Mouse (Mus musculus) forebrain, embryonic 14.5 days (tissue): ENCODE results near the gene Cachd1. TPM values are rescaled to one million over a fixed set of nuclear protein-coding genes. Genes with fewer than 3 reads are reported as not detected.

Experiments
- ATAC-seq: fragments of 200-750 bp; cut with Nextera tagmentation; 2 replicates; pipeline ENCODE4 v1.8.0; 2017; ENCODE audit warnings: mild to moderate bottlenecking, moderate library complexity
- DNase-seq: peaks from one replicate; pipeline ENCODE4 v3.0.0-alpha.2; 2015; ENCODE audit warnings: low spot score
- H3K27ac ChIP-seq: fragments of 300-500 bp; sonication (generic); 2 replicates; pipeline ENCODE4 v1.5.1; 2014; ENCODE audit warnings: low read depth, mild to moderate bottlenecking, control low read depth, low read length, moderate library complexity
- H3K27me3 ChIP-seq: fragments of 300-500 bp; sonication (generic); replicated peaks from 2 replicates; pipeline ENCODE4 v1.6.1; 2014; ENCODE audit warnings: low read length, control low read depth, mixed read lengths; ENCODE audit not compliant: control insufficient read depth, insufficient read depth
- H3K36me3 ChIP-seq: fragments of 300-500 bp; sonication (generic); 2 replicates; pipeline ENCODE4 v1.6.1; 2014; ENCODE audit warnings: low read length, control low read depth; ENCODE audit not compliant: control insufficient read depth, insufficient read depth
- H3K4me1 ChIP-seq: fragments of 300-500 bp; sonication (generic); 2 replicates; pipeline ENCODE4 v1.6.1; 2014; ENCODE audit warnings: antibody characterized with exemption, low read length, control low read depth; ENCODE audit not compliant: control insufficient read depth, insufficient read depth
- H3K4me2 ChIP-seq: fragments of 300-500 bp; sonication (generic); 2 replicates; pipeline ENCODE4 v1.6.1; 2014; ENCODE audit warnings: mild to moderate bottlenecking, control low read depth, low read length
- H3K4me3 ChIP-seq: fragments of 300-500 bp; sonication (generic); 2 replicates; pipeline ENCODE4 v1.5.1; 2014; ENCODE audit warnings: low read depth, low read length, control low read depth
- H3K9ac ChIP-seq: fragments of 300-500 bp; sonication (generic); 2 replicates; pipeline ENCODE4 v1.6.1; 2014; ENCODE audit warnings: mild to moderate bottlenecking, low read length, control low read depth, moderate library complexity
- H3K9me3 ChIP-seq: fragments of 300-500 bp; sonication (generic); replicated peaks from 2 replicates; pipeline ENCODE4 v1.6.1; 2016; ENCODE audit warnings: low read length, control low read depth, mixed read lengths; ENCODE audit not compliant: control insufficient read depth
- WGBS: fragments of 180-500 bp; shearing (Covaris S2); extraction: QIAGEN DNeasy Blood & Tissue Kit; methylation state at CpG from one replicate; pipeline ENCODE4 v1.1.7; 2014; 5-methylcytosine and 5-hydroxymethylcytosine counted together
- polyA plus RNA-seq: library from polyadenylated mRNA; unstranded; fragments of >200 nt; fragmentation: Nextera tagmentation; extraction: Ambion mirVana; gene quantifications from 2 replicates; pipeline ENCODE4 v1.2.1, GENCODE M21; 2014

Gene Cachd1
- polyA plus RNA-seq, 1 experiment from 2014 or later = 16.2 TPM

- no peak overlapping the region for H3K9ac ChIP-seq
- no peaks in the 10 kb centered on the region for H3K4me1 ChIP-seq
- WGBS = 87% methylated on average over 6 of the region's 6 CpGs
- no peaks in the 10 kb centered on the region for H3K27me3 ChIP-seq
- ATAC-seq = no peak
- no peak overlapping the region for H3K4me3 ChIP-seq
- no peaks in the 10 kb centered on the region for H3K36me3 ChIP-seq
- H3K27ac ChIP-seq = no peak overlapping the region
- no peak for DNase-seq
- no peaks in the 10 kb centered on the region for H3K9me3 ChIP-seq
- H3K4me2 ChIP-seq = no peak overlapping the region
Observed at GRCm38 (mm10) chr4:100758265-100758898, 18.1 kb upstream of the Cachd1 start.

GRCm38 (mm10) chr4:100759603-100760002, 16.9 kb upstream of the Cachd1 start:
- no peak overlapping the region for H3K9ac ChIP-seq
- ATAC-seq (no peak), DNase-seq (no peak)
- no peak overlapping the region for H3K4me2 ChIP-seq
- 66% methylated on average over 1 of the region's 1 CpGs for WGBS
- H3K4me3 ChIP-seq = no peak overlapping the region
- no peak overlapping the region for H3K27ac ChIP-seq
- no peaks in the 10 kb centered on the region for H3K36me3 ChIP-seq
- no peaks in the 10 kb centered on the region for H3K27me3 ChIP-seq
- no peaks in the 10 kb centered on the region for H3K4me1 ChIP-seq
- H3K9me3 ChIP-seq = no peaks in the 10 kb centered on the region

- ATAC-seq (no peak), DNase-seq (no peak)
- Histone ChIP-seq H3K9me3 (no peaks in the 10 kb centered on the region), H3K27me3 (no peaks in the 10 kb centered on the region), H3K27ac (no peak overlapping the region), H3K4me3 (no peak overlapping the region), H3K9ac (no peak overlapping the region), H3K4me2 (no peak overlapping the region), H3K36me3 (no peaks in the 10 kb centered on the region), H3K4me1 (no peaks in the 10 kb centered on the region)
- WGBS = 91% methylated on average over 5 of the region's 5 CpGs
Observed at GRCm38 (mm10) chr4:100760416-100760815, 16.1 kb upstream of the Cachd1 start.

GRCm38 (mm10) chr4:100768606-100769005, 7.9 kb upstream of the Cachd1 start:
- Histone ChIP-seq H3K9ac (no peak overlapping the region), H3K4me3 (no peak overlapping the region), H3K4me2 (no peak overlapping the region), H3K9me3 (no peaks in the 10 kb centered on the region), H3K27ac (no peak overlapping the region), H3K27me3 (no peaks in the 10 kb centered on the region), H3K4me1 (no peaks in the 10 kb centered on the region), H3K36me3 (no peaks in the 10 kb centered on the region)
- 41% methylated on average over 3 of the region's 3 CpGs for WGBS
- no peak for ATAC-seq
- DNase-seq = no peak

- no peak for DNase-seq
- peak overlapping the region; percentile 92 for H3K4me3 ChIP-seq
- peak overlapping the region; percentile 96 for H3K9ac ChIP-seq
- H3K27me3 ChIP-seq = 0 out of 2 replicates have a peak, but pooled peaks cover 3% of the 10 kb centered on the region
- under 1% methylated on average over 44 of the region's 68 CpGs for WGBS
- H3K27ac ChIP-seq = peak overlapping the region; percentile 88
- H3K9me3 ChIP-seq = no peaks in the 10 kb centered on the region
- ATAC-seq = peak; percentile 57
- H3K4me2 ChIP-seq = peak overlapping the region; percentile 78
- peaks cover 21% of the 10 kb centered on the region for H3K4me1 ChIP-seq
- H3K36me3 ChIP-seq = no peaks in the 10 kb centered on the region
Observed at GRCm38 (mm10) chr4:100776871-100777375, 448 bp downstream of the Cachd1 start.

- Histone ChIP-seq H3K4me3 (peak overlapping the region; percentile 92), H3K4me1 (peaks cover 25% of the 10 kb centered on the region), H3K27ac (peak overlapping the region; percentile 88), H3K27me3 (0 out of 2 replicates have a peak, but pooled peaks cover 3% of the 10 kb centered on the region), H3K9me3 (no peaks in the 10 kb centered on the region), H3K9ac (peak overlapping the region; percentile 96), H3K36me3 (no peaks in the 10 kb centered on the region), H3K4me2 (peak overlapping the region; percentile 78)
- 1% methylated on average over 39 of the region's 42 CpGs for WGBS
- ATAC-seq (peak; percentile 47), DNase-seq (peak; percentile 59)
Observed at GRCm38 (mm10) chr4:100777376-100778041, 1.0 kb downstream of the Cachd1 start.

GRCm38 (mm10) chr4:100778082-100778481, 1.6 kb downstream of the Cachd1 start:
- H3K4me1 ChIP-seq = peaks cover 27% of the 10 kb centered on the region
- 0 out of 2 replicates have a peak, but pooled peaks cover 3% of the 10 kb centered on the region for H3K27me3 ChIP-seq
- H3K36me3 ChIP-seq = no peaks in the 10 kb centered on the region
- no peaks in the 10 kb centered on the region for H3K9me3 ChIP-seq
- under 1% methylated on average over 16 of the region's 16 CpGs for WGBS
- no peak for ATAC-seq
- H3K9ac ChIP-seq = peak overlapping the region; percentile 96
- peak overlapping the region; percentile 78 for H3K4me2 ChIP-seq
- H3K27ac ChIP-seq = peak overlapping the region; percentile 88
- peak overlapping the region; percentile 92 for H3K4me3 ChIP-seq
- DNase-seq = peak; percentile 66

- H3K4me2 ChIP-seq = peak overlapping the region; percentile 78
- no peak for ATAC-seq
- H3K9me3 ChIP-seq = no peaks in the 10 kb centered on the region
- no peaks in the 10 kb centered on the region for H3K36me3 ChIP-seq
- peak overlapping the region; percentile 92 for H3K4me3 ChIP-seq
- H3K4me1 ChIP-seq = peaks cover 27% of the 10 kb centered on the region
- no peak for DNase-seq
- 0 out of 2 replicates have a peak overlapping the region, but pooled peaks have one; percentile 24 for H3K27ac ChIP-seq
- WGBS = 10% methylated on average over 4 of the region's 4 CpGs
- 0 out of 2 replicates have a peak, but pooled peaks cover 3% of the 10 kb centered on the region for H3K27me3 ChIP-seq
- peak overlapping the region; percentile 96 for H3K9ac ChIP-seq
Observed at GRCm38 (mm10) chr4:100779023-100779422, 2.5 kb downstream of the Cachd1 start.

GRCm38 (mm10) chr4:100779695-100780094, 3.2 kb downstream of the Cachd1 start:
- H3K4me1 ChIP-seq = peaks cover 27% of the 10 kb centered on the region
- ATAC-seq = no peak
- 12% methylated on average over 5 of the region's 5 CpGs for WGBS

More at GRCm38 (mm10) chr4:100779695-100780094, 3.2 kb downstream of the Cachd1 start:
- H3K36me3 ChIP-seq = no peaks in the 10 kb centered on the region
- H3K27ac ChIP-seq = no peak overlapping the region
- H3K4me2 ChIP-seq = peak overlapping the region; percentile 78
- peak overlapping the region; percentile 92 for H3K4me3 ChIP-seq
- peak; percentile 52 for DNase-seq
- H3K9ac ChIP-seq = peak overlapping the region; percentile 96
- no peaks in the 10 kb centered on the region for H3K9me3 ChIP-seq
- H3K27me3 ChIP-seq = 0 out of 2 replicates have a peak, but pooled peaks cover 3% of the 10 kb centered on the region
